Mouse (Mus musculus): Measurements from ENCODE around the gene Pglyrp1.

Pglyrp1 gene

DNA sequence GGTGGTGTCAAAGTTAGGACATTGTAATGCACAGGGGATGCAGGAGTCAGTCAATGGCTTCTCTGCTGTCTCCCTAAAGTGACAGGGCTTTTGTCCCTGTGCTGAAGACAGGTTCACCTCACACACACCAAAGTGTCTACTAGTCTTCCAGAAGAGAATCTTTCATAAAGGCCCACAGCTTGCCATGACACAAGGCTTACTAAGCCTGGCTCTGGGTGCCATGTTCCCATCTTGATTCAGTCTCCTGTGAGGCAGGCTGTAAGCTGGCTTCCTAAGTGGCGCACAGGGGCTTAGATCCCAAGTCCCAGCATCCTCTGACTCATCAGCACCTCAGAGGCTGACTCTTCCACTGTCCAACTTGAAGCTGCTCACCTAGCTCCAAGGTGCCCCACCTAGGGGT lies 15.8 kb downstream of the Pglyrp1 start:
- no peak for DNase-seq

DNA sequence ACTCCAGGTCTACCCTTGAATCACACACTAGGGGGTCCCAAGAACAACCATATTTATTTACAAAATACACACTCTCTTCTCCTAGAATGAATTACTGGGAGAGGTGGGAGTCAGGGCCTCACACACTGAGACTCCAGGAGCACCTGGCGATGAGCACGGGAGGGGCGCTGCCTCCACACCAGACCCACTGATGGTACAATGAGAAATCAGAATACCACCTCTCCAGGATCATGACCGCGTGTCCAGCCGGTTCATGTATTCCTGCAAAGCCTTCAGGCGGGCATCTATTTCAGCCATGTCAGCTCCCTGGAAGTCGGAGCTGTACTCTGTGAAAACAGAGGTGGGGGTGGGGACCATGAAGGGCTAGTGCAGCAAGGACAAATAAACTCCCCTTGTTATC lies 19.7 kb downstream of the Pglyrp1 start:
- DNase-seq: no peak

DNA sequence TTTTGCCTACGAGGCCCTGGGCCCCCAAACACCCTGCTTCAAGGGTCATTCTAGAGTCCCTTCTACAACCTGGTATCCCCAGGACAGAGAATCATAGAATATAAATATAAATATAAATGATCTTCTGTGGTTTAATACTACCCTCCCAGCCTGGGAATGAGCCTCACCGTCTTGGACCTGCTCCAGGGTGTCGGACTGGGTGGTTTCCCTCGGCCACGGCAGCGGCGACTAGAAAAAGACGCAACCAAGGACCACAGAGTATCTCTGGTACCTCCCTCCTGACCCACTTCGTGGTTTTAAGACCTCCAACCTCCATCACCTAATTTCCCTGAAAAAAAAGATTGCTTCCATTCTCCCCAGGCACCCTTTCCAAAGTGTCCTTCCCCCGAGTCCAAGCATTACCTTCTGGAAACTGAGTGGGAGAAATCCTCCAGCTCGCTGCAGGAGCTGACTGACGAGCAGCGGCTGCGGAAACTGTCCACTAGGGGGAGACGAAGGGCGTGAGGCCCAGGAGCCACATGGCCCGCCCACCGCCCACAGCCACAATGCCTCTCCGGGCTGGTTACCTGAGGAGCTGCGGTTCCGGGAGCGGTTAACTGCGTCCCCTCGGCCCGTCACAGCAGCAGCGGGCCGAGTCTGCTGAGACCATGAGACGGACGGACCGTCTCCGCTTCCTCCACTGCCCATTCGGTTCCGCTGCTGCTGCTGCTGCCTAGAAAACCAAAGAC lies 20.9 kb downstream of the Pglyrp1 start:
- DNase-seq: peak; percentile 85 to 88

DNA sequence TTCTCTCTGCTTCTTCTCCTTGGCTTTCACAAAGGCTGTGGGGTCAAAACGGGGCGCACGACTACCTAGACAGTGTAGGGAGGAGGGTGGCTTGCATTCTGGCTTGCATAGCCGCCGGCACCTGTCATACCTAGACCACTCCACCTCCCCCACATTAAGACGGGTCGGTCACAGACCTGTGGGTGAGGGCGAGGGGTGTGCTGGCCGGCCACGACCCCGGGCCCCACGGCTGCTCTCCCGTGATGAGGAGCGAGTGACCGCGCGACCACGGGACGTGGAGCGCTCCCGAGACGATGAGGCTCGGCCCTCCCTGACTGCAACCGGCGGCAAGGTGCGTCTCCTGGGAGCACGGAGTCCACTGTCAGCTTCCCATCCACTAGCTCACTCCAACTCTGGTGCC lies 21.9 kb downstream of the Pglyrp1 start:
- DNase-seq: no peak

DNA sequence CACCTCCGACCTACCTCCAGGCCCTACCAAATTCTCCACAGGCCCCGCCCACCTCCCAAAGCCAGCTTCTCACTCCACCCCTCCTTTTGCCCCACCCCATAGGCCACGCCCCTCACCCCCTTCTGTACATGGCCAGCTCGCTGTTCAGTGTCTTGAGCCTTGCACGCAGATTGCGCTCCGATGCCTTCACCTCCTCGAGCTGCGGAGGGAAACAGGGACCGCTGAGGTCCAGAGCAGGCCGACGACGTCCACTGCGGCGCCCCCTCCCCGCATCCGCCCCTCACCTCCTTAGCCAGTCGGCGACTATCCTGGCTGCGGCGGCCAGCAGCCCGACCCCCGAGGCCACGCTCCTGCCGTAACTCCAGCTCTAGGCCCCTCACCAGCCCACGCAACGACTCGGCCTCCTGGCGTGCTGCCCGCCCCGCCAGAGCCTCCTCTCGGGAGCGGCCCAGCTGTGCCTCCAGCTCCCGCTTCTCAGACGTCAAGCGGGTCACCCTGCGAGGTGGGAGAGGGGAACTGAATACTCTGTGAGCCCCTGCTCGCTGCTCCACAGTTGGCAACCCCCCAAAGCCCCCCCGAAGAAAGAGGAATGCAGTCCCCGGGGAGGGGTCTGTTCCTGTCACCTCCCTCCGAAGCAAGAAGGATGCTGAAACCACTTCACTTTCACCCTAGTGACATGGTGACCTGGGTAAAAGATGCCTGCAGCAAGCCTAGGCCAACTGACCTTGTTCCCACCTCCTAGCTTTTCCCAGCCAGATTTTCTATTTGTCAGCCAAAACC lies 22.7 kb downstream of the Pglyrp1 start:
- peak; percentile 74 to 83 for DNase-seq

DNA sequence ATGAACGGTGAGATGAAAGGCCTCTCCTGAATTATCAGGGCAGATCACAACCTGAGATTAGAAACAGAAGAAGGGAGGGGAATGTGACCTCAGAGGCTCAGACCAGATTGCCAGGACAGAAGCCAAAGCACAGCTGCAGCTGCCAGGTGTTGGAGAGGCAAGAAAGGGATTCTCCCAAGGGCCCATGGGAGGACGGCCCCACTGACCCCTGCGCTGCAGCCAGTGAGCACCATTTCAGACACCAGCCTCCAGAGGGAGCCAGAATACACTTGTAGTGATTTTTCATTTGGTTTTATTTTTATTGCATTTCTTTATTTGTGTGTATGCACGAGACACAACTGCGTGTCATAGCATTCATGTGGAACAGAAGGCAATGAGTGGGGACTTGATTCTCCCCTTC lies 25.4 kb downstream of the Pglyrp1 start:
- peak; percentile 26 to 34 for DNase-seq

DNA sequence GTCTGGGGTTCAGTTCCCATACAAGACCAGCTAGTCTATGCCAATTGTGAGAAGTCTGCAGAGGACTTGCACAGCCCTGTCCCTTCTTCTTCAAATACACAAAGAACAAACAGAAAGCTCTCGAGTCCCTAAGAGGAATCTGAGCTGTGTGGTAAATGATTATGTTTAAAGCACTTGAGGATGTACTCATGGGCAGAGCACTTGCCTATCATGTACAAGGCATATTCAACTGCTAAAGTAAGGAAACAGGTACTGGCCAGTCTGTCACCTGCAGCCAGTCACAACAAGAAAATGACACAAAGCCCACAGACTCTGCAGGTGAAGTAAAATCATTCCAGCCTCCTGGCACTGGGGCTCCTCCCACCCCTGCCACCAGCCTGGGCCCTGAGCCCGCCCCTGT lies 29.4 kb downstream of the Pglyrp1 start:
- no peak for DNase-seq

DNA sequence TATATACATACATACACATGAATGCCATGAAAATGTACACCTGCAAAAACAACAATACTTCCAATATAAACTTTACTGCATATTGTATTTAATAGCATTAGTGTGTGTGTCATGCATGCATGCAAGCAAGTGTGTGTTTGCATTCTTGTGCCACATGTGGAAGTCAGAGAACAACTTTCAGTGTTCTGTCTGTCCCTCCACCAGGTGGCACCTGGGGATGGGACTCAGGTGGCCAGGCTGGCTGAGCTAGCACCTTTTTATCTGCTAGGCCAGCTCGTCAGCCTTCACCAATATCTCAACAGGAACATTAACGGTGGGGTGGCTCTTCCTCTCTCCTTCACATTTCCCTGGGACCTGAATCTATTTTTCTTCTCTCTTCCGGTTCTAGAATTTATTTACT lies 31.4 kb downstream of the Pglyrp1 start:
- DNase-seq: no peak

DNA sequence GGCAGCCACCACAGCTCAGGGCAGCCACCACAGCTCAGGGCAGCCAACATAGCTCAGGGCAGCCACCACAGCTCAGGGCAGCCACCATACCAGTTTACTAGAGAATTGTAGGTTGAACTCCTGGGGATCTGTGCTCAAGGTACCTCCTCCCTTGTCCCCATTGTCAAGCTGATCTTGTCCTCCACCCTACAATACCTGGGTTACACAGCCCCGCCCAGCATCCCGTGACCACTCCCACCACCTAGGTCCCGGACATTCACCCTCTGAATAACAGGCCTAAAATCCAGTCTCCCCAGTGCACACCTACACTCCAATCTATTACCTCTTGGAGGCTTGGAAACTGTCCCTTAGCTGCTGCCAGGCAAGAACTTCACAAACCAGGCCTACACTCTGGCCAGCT lies 33.8 kb downstream of the Pglyrp1 start:
- DNase-seq: no peak

DNA sequence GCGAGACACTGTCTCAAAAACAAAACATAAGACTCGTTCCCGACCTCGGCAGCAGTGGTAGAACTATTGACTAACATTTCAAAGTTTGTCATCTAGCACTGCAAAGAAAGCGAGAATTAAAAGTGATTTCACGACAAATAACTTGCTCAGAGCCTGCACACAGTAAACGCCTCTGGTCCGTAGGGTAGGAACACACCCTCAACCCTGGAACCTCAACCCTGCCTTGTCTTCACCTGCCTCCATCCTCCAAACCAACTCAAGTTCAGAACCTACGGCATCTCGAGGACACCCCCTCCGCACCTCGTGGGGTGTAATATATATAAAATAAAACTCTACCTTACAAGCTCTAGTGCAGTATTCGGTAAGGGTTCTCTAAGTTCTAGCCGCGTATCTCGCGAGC lies 38.7 kb downstream of the Pglyrp1 start:
- no peak for DNase-seq

DNA sequence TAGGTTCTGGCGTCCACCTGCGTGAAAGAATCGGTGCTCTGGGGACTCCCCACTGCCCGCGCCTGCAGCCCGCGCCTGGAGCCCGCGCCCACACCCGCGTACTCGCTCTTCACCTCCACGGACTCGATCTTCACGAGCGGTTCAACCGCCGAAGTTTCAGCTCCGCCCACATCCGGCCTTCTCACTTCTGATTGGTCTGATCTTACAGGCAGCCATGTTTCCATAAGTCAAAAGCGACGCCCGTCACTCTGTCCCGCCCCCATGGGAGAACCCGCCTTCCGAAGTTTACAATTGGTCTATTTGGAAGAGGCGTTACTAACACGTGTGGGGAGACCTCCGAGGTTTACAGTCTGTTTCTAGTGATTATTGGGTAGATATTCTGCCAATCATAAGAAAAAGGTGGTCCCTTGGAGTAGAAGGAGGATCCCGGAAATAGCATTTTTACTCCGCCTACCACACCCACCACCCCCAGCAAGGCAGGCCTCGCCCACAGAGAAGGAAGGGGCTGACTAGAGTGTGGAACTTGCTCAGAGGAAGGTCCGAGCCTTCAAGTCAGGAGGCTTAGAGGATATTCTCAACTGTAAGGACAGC lies 39.2 kb downstream of the Pglyrp1 start, which contains the start of gene Ccdc61:
Ccdc61 (minus strand) TSS at position 175 of the 591 bp plus-strand sequence.
- peak; percentile 98 for DNase-seq

DNA sequence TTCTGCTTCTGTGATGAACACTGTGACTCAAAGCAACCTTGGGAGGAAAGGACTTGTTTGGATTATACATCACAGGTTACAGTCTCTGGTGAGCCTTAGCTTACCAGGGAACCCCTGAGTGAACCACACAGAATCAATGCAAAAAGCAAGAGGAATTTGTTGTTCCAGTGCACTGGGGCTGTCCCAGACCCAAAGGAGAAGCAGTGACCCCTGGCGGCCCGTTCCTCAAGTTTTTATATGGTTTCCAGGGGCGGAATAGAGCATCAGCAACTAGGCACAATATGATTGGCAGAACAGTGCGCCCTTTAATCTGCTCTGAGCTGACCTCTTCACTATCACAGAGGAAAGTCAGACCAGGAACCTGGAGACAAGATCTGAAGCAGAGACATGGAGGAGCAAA lies 45.1 kb downstream of the Pglyrp1 start:
- DNase-seq: no peak

DNA sequence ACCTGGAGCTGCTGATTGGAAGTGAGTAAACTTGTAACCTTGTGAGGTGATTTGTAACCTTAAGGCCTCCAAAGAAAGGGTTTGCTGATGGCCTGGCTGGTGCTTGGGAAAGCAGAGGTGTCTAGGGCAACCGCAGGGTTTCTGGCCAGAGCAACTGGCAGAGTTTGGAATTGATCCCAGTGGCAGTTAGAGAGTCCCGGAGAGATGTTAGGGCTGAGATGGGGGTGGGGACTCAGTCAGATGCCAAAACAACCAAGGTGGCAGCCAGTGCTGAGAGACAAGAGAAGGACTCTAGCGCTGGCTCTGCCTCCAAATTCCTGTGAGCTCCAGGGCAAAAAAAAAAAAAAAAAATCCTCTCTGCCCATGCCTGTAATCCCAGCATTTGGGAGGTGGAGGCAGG lies 46.8 kb downstream of the Pglyrp1 start:
- peak in 1 of 2 experiments; percentile 9 for DNase-seq

DNA sequence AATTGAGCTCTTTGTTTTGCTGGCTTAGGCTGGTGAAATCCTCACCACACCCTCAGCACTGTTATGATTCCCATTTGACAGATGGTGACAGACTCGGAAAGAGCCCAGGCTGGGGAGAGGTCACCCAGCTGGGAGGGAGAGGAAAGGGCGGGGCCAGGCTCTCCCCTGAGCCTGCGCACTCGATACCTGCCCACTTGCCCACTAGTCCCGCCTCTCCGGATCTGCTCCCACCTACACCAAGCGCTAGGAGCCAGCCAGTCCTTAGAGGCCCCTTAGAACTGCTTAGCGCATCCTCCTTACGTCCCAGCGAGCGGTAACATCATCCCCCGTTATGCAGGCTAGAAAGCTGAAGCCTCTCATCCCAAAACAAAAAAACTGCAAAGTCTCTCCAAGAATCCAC lies 49.9 kb downstream of the Pglyrp1 start:
- DNase-seq: peak; percentile 86 to 90

DNA sequence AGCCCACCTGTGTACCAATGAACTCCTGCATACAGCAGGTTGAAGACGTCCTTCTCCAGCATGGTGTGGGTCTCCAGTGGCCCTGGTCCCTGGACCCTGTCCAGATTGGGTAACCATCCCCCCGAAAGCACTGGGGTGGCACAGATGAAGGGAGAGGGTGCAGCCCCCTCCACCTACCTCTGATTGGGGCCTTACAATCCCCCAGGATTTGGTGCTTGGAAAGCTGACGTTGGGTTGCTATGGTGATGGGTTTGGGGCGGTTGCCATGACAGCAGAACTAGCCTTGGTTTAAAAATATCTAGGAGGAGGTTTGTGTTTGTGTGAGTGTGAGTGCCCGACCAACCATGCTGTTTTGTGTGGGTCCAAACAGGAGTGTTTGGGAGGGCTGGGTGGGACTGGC lies 51.7 kb downstream of the Pglyrp1 start:
- no peak for DNase-seq

DNA sequence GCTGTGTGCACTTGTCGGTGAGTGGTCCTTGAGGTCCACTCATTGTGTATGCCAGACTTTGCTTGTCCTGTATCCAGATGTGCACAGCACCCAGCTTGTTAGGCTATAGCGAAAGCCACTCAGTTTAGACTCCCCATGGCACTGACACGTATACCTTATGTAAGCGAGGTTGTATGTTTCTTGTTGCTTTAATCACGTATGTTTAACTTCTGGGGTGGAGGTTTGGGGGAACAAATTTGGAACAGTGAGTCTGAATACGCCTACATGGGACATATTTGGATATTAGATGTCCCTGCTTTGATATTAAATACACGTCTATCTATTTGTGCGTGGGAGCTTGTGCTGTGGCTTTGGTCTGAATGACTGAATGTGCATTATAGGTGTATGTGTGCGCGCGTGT lies 52.1 kb downstream of the Pglyrp1 start:
- DNase-seq: no peak

DNA sequence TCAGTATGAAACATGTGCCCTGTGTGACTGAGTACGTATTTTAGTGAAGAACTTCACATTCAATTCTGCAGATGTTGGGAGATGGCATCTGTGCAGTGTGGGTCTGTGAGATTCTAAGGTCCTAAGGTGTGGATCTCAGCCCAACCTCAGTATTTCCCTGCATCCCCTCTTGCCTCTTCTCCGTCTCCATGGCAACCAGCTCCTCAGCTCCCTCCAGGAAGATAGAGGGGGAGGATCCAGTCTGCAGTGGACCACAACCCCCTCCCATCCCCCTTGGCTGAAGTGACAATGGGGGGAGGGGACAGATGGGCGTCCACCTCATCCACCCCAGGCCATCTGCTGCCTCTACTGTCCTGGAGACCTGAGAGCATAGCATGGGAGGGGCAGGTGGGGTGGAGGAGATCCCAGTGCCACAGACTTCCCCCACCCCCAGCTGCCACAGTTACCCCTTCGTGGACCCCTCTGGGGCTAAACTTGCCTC lies 52.6 kb downstream of the Pglyrp1 start:
- no peak for DNase-seq

DNA sequence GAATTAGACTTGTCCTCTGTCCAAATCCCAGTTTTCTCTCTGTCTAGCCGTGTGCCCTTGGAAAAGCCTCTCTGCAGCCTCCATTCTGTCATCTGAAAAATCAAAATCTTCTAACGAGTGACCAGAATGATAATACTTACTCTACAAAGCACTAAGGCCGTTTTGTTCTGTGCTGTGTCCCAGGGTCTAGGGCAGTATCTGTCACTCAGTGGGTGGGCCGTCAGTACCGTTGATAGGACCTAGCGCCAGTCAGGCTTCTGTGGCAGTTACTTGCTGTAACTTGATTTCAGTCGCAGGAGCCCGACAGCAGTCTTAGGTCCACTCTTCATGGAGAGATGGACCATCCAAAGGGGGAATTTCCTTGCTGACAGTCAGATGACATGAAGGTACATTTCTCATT lies 53.2 kb downstream of the Pglyrp1 start:
- no peak for DNase-seq

DNA sequence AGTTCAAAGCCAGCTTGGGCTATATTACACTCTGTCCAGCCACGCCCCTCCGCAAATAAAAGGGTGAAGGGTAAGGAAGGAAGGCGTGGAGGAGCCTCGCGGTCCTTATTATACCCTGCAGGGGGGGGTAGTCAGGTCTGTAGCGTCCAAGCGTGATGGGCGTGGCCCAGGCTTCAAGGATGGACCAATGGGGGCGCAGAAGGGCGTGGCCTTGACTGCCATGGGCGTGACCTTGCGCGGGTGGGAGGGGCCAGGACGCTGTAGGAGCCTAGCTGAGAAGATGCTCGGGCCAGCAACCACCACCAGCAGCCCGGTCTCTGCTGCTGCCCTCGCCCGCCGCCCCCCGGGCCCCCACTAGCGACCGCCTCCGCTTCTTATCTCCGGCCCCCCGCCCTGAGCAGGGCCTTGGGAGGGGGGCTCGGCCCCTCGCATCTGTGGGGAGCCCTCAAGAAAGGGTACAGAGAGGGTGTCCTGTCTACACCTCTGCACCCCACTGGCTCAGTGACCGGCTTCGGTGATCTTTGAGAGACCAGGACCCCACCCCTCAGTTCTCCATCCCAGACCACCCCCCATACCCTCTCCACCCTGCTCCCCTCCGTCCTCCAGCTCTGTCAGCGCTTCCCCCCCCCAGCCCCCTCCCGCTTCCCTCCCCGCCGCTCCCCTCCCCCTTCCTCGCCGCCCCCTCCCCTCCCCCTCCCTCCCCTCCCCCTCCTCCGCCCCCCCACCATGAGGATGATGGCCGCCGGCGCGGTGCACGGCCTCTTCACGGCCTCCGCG lies 54.2 kb downstream of the Pglyrp1 start, which contains the start of gene Nova2:
Nova2 (plus strand) TSS at position 727 of the 777 bp plus-strand sequence.
- peak; percentile 88 to 92 for DNase-seq

DNA sequence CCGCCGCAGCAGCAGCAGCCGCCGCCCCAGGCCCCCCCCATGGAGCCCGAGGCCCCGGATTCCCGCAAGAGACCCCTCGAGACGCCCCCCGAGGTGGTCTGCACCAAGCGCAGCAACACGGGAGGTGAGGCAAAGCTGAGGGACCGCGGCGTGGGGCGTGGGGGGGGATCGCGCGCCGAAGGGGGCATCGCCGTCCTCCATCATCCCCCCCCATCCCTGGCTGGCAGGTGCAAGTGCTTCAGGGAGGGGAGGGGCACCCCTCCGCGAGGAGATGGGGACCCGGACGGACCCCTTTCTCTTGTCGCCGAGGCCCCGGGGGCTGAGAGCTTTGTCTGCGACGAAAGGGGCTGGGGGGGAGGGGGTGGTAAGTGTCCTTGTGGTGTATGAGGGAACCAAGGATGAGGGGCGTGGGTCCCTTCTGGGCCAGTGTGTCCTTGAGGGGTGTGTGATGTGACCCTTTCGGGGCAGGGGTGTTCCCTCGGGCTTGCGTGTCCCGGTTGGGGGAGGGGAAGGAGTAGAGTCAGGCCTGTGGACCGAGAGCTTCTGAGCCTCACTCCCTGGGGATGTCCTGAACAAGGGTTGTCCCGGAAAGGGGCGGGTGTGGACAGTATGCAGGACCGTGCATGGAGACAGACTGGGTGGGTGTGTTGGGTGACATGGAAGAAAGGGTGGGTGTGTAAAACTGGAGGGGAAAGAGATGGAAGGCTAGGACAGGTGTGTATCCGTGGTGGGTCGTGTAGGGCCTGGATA lies 55.1 kb downstream of the Pglyrp1 start:
- DNase-seq: peak; percentile 63 to 80

DNA sequence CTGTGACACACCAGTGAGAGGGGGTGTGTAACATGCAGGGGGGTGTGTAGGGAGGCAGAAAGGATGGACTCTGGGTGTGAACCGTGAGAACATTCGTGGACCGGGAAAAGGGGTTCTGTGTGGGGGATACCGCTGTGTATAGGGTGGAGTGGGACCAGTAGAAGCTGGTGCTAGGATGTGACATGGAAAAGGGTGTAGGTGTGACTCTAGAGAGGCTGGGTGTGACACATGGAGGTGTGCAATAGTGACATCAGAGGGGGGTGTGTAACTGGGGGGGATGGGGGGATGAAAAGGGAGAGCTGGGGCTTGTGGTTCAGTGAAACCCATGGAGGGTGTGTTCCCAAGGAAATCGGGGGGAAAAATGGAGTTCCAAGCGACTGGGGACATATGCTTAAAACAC lies 55.8 kb downstream of the Pglyrp1 start:
- no peak for DNase-seq

DNA sequence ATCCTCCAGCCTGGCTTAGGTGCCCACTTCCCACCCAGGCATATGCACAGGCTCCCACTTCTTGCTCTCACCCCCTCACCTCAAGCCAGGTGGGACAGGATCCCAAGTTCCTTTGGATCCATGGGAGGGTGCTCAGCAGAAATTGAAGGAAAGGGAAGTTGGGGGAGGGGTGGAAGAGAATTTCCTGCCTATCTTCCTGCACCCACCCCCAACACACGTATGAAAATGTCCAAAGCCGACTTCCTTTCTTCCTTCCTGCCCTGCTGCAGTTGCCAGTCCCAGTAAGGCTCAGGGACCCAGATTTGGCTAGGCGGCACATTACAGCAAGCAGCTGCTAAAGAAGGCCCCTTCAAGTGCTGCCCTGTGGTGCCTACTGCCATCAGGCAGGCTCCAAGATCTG lies 56.6 kb downstream of the Pglyrp1 start:
- DNase-seq: peak; percentile 46 to 67
